8 mouse cellular contexts compared by ENCODE assay signal in genomic region chr7:12927191-12927680, GRCm38 (mm10). TPM values are rescaled to one million over a fixed set of nuclear protein-coding genes. Genes with fewer than 3 reads are reported as not detected.
DNase-seq lines count a peak whose midpoint lies in the region; ATAC-seq and TF ChIP-seq lines count a peak whose summit lies in the region.

Gene Rnf225 (plus strand): TSS chr7:12927416.

- 29% methylated on average over 8 of the region's 8 CpGs for WGBS in heart, embryonic 14.5 days
- WGBS in forebrain, embryonic 11.5 days: 30% methylated on average over 8 of the region's 8 CpGs
- WGBS in kidney, postnatal 0 days: 17% methylated on average over 8 of the region's 8 CpGs

- H3K4me2 ChIP-seq in heart, embryonic 14.5 days (ENCODE audit: low read length): peak within 1 kb of the TSS; percentile 87
- peak within 1 kb of the TSS; percentile 51 for H3K4me2 ChIP-seq in forebrain, embryonic 11.5 days (ENCODE audit: low read depth, low read length, severe bottlenecking)
- H3K4me2 ChIP-seq in kidney, postnatal 0 days (ENCODE audit: low read length): peak within 1 kb of the TSS; percentile 62

- no peak for DNase-seq in heart, adult 11 months
- peak; percentile 64 for DNase-seq in forebrain, embryonic 11.5 days (ENCODE audit: low spot score)
- DNase-seq in kidney, postnatal 0 days (ENCODE audit: low spot score): peak; percentile 22
- DNase-seq in lung, postnatal 14 days: peak; percentile 76
- peak; percentile 67 for DNase-seq in testis, postnatal 10 days (ENCODE audit: low spot score)

- H3K9me3 ChIP-seq in heart, embryonic 14.5 days (ENCODE audit: control insufficient read depth, low read length): no peaks in the 10 kb centered on the region
- no peaks in the 10 kb centered on the region; the same call in 1 of the 2 replicates for H3K9me3 ChIP-seq in forebrain, embryonic 11.5 days (ENCODE audit: control insufficient read depth, low read length)
- no peaks in the 10 kb centered on the region for H3K9me3 ChIP-seq in kidney, postnatal 0 days (replicated peaks; ENCODE audit: low read length)

- ATAC-seq in heart, embryonic 14.5 days (ENCODE audit: insufficient number of reproducible peaks, insufficient read depth, low FRiP score, low read depth): no peak
- peak; percentile 8; the same call in 1 of the 2 replicates for ATAC-seq in forebrain, embryonic 11.5 days (replicated peaks; ENCODE audit: low FRiP score)
- ATAC-seq in kidney, postnatal 0 days (replicated peaks; ENCODE audit: low FRiP score, low read depth): peak; percentile 30
- ATAC-seq in erythroid progenitor cell, adult 5-6 weeks (replicated peaks; ENCODE audit: low FRiP score, poor library complexity, severe bottlenecking): no peak
- ATAC-seq in CD4-positive, CD25-positive, alpha-beta regulatory T cell, adult 4 months: no peak

- peak within 1 kb of the TSS; percentile 39 to 45 for H3K4me3 ChIP-seq in heart, embryonic 14.5 days (ENCODE audit: control insufficient read depth in 1 of 2, insufficient read depth in 1 of 2, low read depth in 1 of 2, low read length in 2 of 2)
- peak within 1 kb of the TSS; percentile 12; the same call in 1 of the 2 replicates for H3K4me3 ChIP-seq in forebrain, embryonic 11.5 days (ENCODE audit: low read depth, low read length)
- peak within 1 kb of the TSS; percentile 27 for H3K4me3 ChIP-seq in kidney, postnatal 0 days (replicated peaks; ENCODE audit: low read depth, low read length)

- peaks cover 43% of the 10 kb centered on the region for H3K36me3 ChIP-seq in heart, embryonic 14.5 days (ENCODE audit: control insufficient read depth, insufficient read depth, low read length)
- H3K36me3 ChIP-seq in forebrain, embryonic 11.5 days (ENCODE audit: control insufficient read depth, insufficient read depth, low read length): peaks cover 24% of the 10 kb centered on the region; the same call in 1 of the 2 replicates
- peaks cover 37% of the 10 kb centered on the region for H3K36me3 ChIP-seq in kidney, postnatal 0 days (ENCODE audit: insufficient read depth, low read length)

- no peak within 1 kb of the TSS for H3K27ac ChIP-seq in heart, embryonic 14.5 days (replicated peaks in 1 of 2; ENCODE audit: control insufficient read depth in 1 of 2, insufficient read depth in 1 of 2, low read depth in 2 of 2, low read length in 2 of 2)
- H3K27ac ChIP-seq in forebrain, embryonic 11.5 days (ENCODE audit: low read depth, low read length): no peak within 1 kb of the TSS
- no peak within 1 kb of the TSS for H3K27ac ChIP-seq in kidney, postnatal 0 days

- H3K4me1 ChIP-seq in heart, embryonic 14.5 days (ENCODE audit: control insufficient read depth in 2 of 2, insufficient read depth in 2 of 2, low read length in 2 of 2): peaks cover 6 to 17% of the 10 kb centered on the region in 2 experiments; a peak in 3 of 4 replicates
- peaks cover 7% of the 10 kb centered on the region; the same call in 1 of the 2 replicates for H3K4me1 ChIP-seq in forebrain, embryonic 11.5 days (replicated peaks; ENCODE audit: control insufficient read depth, insufficient read depth, low read length)
- H3K4me1 ChIP-seq in kidney, postnatal 0 days (replicated peaks; ENCODE audit: insufficient read depth, low read length): peaks cover 8% of the 10 kb centered on the region

- TF ChIP-seq CTCF in kidney, postnatal 0 days (IDR thresholded peaks at IDR 0.05; ENCODE audit: low read depth): no peak

- peak within 1 kb of the TSS; percentile 74 for H3K9ac ChIP-seq in heart, embryonic 14.5 days (ENCODE audit: low read length)
- H3K9ac ChIP-seq in forebrain, embryonic 11.5 days (ENCODE audit: low read length): peak within 1 kb of the TSS; percentile 32; the same call in 1 of the 2 replicates
- H3K9ac ChIP-seq in kidney, postnatal 0 days (ENCODE audit: low read depth, low read length): peak within 1 kb of the TSS; percentile 39; the same call in 1 of the 2 replicates

- H3K27me3 ChIP-seq in heart, embryonic 14.5 days (ENCODE audit: control insufficient read depth, insufficient read depth, low read length): no peaks in the 10 kb centered on the region
- peaks cover 11% of the 10 kb centered on the region; the same call in 1 of the 2 replicates for H3K27me3 ChIP-seq in forebrain, embryonic 11.5 days (ENCODE audit: control insufficient read depth, insufficient read depth, low read length)
- no peaks in the 10 kb centered on the region for H3K27me3 ChIP-seq in kidney, postnatal 0 days (ENCODE audit: insufficient read depth, low read length)

RNA-seq across cellular contexts. Expression of gene Rnf225, which starts in this region (rescaled TPM):
- 0.30 and 0.45 TPM in 2 replicates for polyA plus RNA-seq in heart, embryonic 14.5 days (2014; fragmentation: Nextera tagmentation; extraction: Ambion mirVana)
- 1.3 and 1.6 TPM in 2 replicates for polyA plus RNA-seq in forebrain, embryonic 11.5 days (2014; fragmentation: Nextera tagmentation; extraction: Ambion mirVana)
- 0.29 and 0.32 TPM in 2 replicates for polyA plus RNA-seq in kidney, postnatal 0 days (2015; fragmentation: Nextera tagmentation; extraction: Ambion mirVana)
- 0.42 TPM in 1 of 2 replicates, not detected in the other for total RNA-seq in erythroid progenitor cell, adult 5-6 weeks (2015; ENCODE audit: low replicate concordance)
- total RNA-seq in erythroid progenitor cell, adult 5-6 weeks (2017; ENCODE audit: low replicate concordance): 0.51 TPM in 1 of 2 replicates, not detected in the other
- polyA plus RNA-seq in CD4-positive, CD25-positive, alpha-beta regulatory T cell, adult 4 months (2017; shearing (Covaris generic)): not detected

Comparison
In these comparisons a context has a peak if more than half of its experiments do, and no peak if none do; other contexts are left out.
1. Peak in DNase-seq, ATAC-seq, H3K4me3 ChIP-seq, H3K9ac ChIP-seq and H3K4me2 ChIP-seq in kidney, postnatal 0 days; RNA of the gene not detected or under 1 TPM.